Mouse (Mus musculus) myocyte (in vitro differentiated cells): ENCODE measurements around the gene Hspb9. TPM values are rescaled to one million over a fixed set of nuclear protein-coding genes. Genes with fewer than 3 reads are reported as not detected.

ENCODE experiments used
- H3K27me3 ChIP-seq: one replicate; pipeline ENCODE4 v1.6.1; 2011; ENCODE audit not compliant: control insufficient read depth, insufficient read depth, insufficient read length
- H3K36me3 ChIP-seq: one replicate; pipeline ENCODE4 v1.6.1; 2011; ENCODE audit not compliant: control insufficient read depth, insufficient read depth
- H3K4me2 ChIP-seq: one replicate; pipeline ENCODE4 v1.6.1; 2011; ENCODE audit warnings: low read depth, control low read depth
- H3K4me3 ChIP-seq: one replicate; pipeline ENCODE4 v1.5.1; 2011; ENCODE audit warnings: mild to moderate bottlenecking, control low read depth, moderate library complexity
- H3K79me2 ChIP-seq: one replicate; pipeline ENCODE4 v1.6.1; 2011; ENCODE audit not compliant: control insufficient read depth, insufficient read depth
- H3ac ChIP-seq: one replicate; pipeline ENCODE4 v1.6.1; 2011; ENCODE audit not compliant: control insufficient read depth, insufficient read length
- CEBPB ChIP-seq: IDR thresholded peaks from 2 replicates; pipeline ENCODE4 v1.6.1; 2011; ENCODE audit warnings: mild to moderate bottlenecking, moderate library complexity; ENCODE audit not compliant: poor library complexity, insufficient read depth, severe bottlenecking
- E2F4 ChIP-seq: IDR thresholded peaks from one replicate; pipeline ENCODE4 v1.6.1; 2011; ENCODE audit warnings: mild to moderate bottlenecking, control low read depth, moderate library complexity; ENCODE audit not compliant: insufficient read depth
- MAX ChIP-seq: IDR thresholded peaks from one replicate; pipeline ENCODE4 v1.6.1; 2011; ENCODE audit warnings: low read depth, mild to moderate bottlenecking, control low read depth
- MYOD1 ChIP-seq, 3 experiments: IDR thresholded peaks; one replicate each; pipeline ENCODE4 v1.6.1; 2011; ENCODE audit warnings: control low read depth in 2 of 3, low read depth in 2 of 3, mild to moderate bottlenecking in 2 of 3, moderate library complexity in 1 of 3; ENCODE audit not compliant: insufficient read length in 2 of 3, control insufficient read depth in 1 of 3
- MYOG ChIP-seq, 3 experiments: IDR thresholded peaks; one replicate each; pipeline ENCODE4 v1.6.1; 2011; ENCODE audit warnings: control low read depth in 2 of 3, low read depth in 2 of 3, mild to moderate bottlenecking in 2 of 3; ENCODE audit not compliant: insufficient read length in 2 of 3, control insufficient read depth in 1 of 3, insufficient read depth in 1 of 3
- POLR2A ChIP-seq: IDR thresholded peaks from one replicate; pipeline ENCODE4 v1.6.1; 2011; ENCODE audit warnings: low read depth, mild to moderate bottlenecking, control low read depth, moderate library complexity; ENCODE audit not compliant: insufficient read length
- POLR2AphosphoS2 ChIP-seq: IDR thresholded peaks from one replicate; pipeline ENCODE4 v1.6.1; 2011; ENCODE audit warnings: low read depth, control low read depth; ENCODE audit not compliant: insufficient read length
- REST ChIP-seq: IDR thresholded peaks from one replicate; pipeline ENCODE4 v1.6.1; 2011; ENCODE audit warnings: mild to moderate bottlenecking, control low read depth, moderate library complexity; ENCODE audit not compliant: insufficient read depth, insufficient read length
- SRF ChIP-seq: IDR thresholded peaks from one replicate; pipeline ENCODE4 v1.6.1; 2011; ENCODE audit warnings: low read depth; ENCODE audit not compliant: control insufficient read depth, insufficient read length
- TCF12 ChIP-seq: IDR thresholded peaks from one replicate; pipeline ENCODE4 v1.6.1; 2011; ENCODE audit warnings: mild to moderate bottlenecking, control low read depth; ENCODE audit not compliant: poor library complexity, insufficient read depth, severe bottlenecking
- TCF3 ChIP-seq: IDR thresholded peaks from one replicate; pipeline ENCODE4 v1.6.1; 2011; ENCODE audit warnings: low read depth, control low read depth; ENCODE audit not compliant: insufficient read length
- USF1 ChIP-seq: IDR thresholded peaks from one replicate; pipeline ENCODE4 v1.6.1; 2011; ENCODE audit warnings: low read depth, mild to moderate bottlenecking, control low read depth, moderate library complexity
- polyA plus RNA-seq: library from polyadenylated mRNA; unstranded; fragments of >200 nt; fragmentation: generic; extraction: Trizol; gene quantifications from one replicate; pipeline ENCODE4 v1.2.1, GENCODE M21; 2012; ENCODE audit warnings: missing spikeins

Gene Hspb9
- polyA plus RNA-seq, 1 experiment, result 0.23 TPM

DNA sequence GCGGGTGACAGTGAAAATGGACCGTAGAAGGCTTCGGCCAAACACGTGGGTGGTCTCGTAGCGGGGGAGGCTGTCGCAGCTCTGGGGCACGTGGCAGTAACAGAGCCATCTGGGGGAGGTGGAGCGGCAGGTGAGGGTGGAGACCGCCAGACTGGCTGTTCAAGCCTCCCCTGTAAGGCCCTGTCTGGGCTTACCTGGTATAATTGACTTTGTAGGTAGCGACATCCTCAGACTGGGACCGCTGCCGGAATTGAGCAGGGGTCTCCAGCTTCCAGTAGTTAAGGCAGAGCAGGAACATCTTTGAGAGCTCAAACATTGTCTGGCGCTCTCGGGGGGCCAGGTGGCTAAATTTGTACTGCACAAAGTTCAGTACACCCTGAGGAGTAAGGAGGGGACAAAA, 3.1 kb upstream of the Hspb9 start:
- H3K36me3 ChIP-seq, result peaks cover 18% of the 10 kb centered on the region
- H3K27me3 ChIP-seq, result no peaks in the 10 kb centered on the region
- no peak overlapping the region for H3K4me3 ChIP-seq
- no peaks in the 10 kb centered on the region for H3K79me2 ChIP-seq
- TF ChIP-seq USF1, result no peak
- no peak for TF ChIP-seq MYOD1 (IDR thresholded peaks at IDR 0.05; ENCODE audit: control insufficient read depth in 1 of 3, insufficient read length in 2 of 3, low read depth in 2 of 3)
- no peak for TF ChIP-seq E2F4
- no peak for TF ChIP-seq TCF3
- no peak for TF ChIP-seq POLR2A
- TF ChIP-seq TCF12, result no peak
- TF ChIP-seq POLR2AphosphoS2, result no peak
- TF ChIP-seq SRF, result no peak
- TF ChIP-seq MYOG (IDR thresholded peaks at IDR 0.05; ENCODE audit: control insufficient read depth in 1 of 3, insufficient read depth in 1 of 3, insufficient read length in 2 of 3, low read depth in 2 of 3), result no peak
- TF ChIP-seq MAX, result no peak
- no peak for TF ChIP-seq REST
- no peak for TF ChIP-seq CEBPB
- no peak overlapping the region for H3K4me2 ChIP-seq
- H3ac ChIP-seq, result no peak overlapping the region

DNA sequence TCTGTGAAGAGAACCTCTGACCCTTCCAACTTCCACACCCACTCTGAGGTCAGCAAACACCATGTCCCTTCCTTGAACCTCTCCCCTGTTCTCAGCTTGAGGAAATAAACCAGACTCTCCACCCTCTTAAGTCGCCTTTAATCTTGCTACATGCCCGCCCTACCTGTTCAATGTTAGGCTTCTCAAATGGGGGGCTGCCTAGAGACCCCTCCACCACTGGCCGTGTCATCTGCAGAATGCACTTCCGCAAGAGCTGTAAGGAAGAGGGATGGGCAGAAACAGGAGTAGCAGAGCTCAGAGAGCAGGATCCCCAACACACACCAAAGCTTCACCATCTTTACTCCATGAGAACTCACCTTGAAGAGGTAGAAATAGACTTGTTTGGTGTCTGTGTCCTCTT, 2.7 kb upstream of the Hspb9 start:
- no peak overlapping the region for H3K4me2 ChIP-seq

DNA sequence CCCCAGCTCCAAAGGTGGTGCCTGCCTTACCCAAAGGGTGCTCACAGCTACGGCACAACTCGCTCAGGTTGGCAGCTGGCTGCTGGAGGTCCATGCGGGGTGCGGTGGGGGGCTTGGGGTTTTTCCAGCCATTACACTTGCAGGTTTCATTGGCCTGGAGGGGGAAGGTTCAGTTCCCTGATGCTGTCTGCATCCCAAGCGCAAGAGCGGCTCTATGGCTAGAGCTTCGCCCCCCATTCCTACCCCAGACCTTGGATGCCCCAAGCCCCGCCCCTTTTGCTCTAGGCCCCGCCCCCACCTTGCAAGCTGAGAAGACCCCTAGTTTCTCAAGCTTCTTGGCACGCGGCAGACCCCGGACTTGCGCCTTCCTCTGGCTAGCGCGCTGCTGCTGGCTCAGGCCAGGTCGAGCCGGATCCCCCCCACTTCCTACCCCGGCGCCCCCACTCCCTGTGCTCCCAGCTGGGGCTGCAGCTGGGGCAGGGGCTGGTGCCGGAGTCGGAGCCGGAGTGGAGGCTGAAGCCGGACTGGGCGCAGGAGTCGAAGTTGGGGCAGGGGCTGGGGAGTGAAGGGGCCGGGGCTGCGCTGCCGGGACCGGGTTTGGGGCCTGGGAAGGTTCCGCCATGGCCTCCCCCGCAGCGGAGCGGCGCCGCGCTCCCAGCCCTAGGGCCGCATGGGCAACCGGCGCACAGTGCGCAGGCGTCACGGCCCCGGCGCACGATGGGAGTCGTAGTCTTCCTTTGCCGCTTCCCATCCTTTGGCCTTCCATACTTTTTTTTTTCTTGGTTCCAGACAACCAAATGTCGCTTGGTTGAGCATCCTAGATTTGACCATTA, 1.7 kb upstream of the Hspb9 start, which contains the start of gene Kat2a:
Gene Kat2a, minus strand, starts transcription at position 683 of the 833 bp plus-strand sequence.
- peak within 1 kb of the TSS; percentile 15 for H3ac ChIP-seq
- peak; percentile 95 for TF ChIP-seq POLR2A
- TF ChIP-seq TCF3, result no peak
- TF ChIP-seq POLR2AphosphoS2, result peak; percentile 98
- no peak for TF ChIP-seq CEBPB
- TF ChIP-seq USF1, result no peak
- H3K27me3 ChIP-seq, result no peaks in the 10 kb centered on the region
- peaks cover 22% of the 10 kb centered on the region for H3K36me3 ChIP-seq
- no peaks in the 10 kb centered on the region for H3K79me2 ChIP-seq
- peak within 1 kb of the TSS; percentile 39 for H3K4me3 ChIP-seq
- H3K4me2 ChIP-seq, result peak within 1 kb of the TSS; percentile 75

More for the DNA sequence above, 2.7 kb upstream of the Hspb9 start:
- no peaks in the 10 kb centered on the region for H3K79me2 ChIP-seq
- no peaks in the 10 kb centered on the region for H3K27me3 ChIP-seq
- peaks cover 19% of the 10 kb centered on the region for H3K36me3 ChIP-seq
- H3ac ChIP-seq, result no peak overlapping the region
- TF ChIP-seq REST (no peak), USF1 (no peak), MYOD1 (IDR thresholded peaks at IDR 0.05; ENCODE audit: control insufficient read depth in 1 of 3, insufficient read length in 2 of 3, low read depth in 2 of 3) (no peak), MAX (no peak), E2F4 (no peak), CEBPB (no peak), POLR2AphosphoS2 (no peak), POLR2A (no peak), TCF3 (no peak), MYOG (IDR thresholded peaks at IDR 0.05; ENCODE audit: control insufficient read depth in 1 of 3, insufficient read depth in 1 of 3, insufficient read length in 2 of 3, low read depth in 2 of 3) (no peak), TCF12 (no peak), SRF (no peak)
- H3K4me3 ChIP-seq, result peak overlapping the region; percentile 39

GRCm38 (mm10) chr11:100713174-100713573, 476 bp upstream of the Hspb9 start:
- H3K27me3 ChIP-seq, result no peaks in the 10 kb centered on the region
- H3ac ChIP-seq, result no peak overlapping the region
- H3K36me3 ChIP-seq, result peaks cover 16% of the 10 kb centered on the region
- TF ChIP-seq POLR2AphosphoS2 (peak; percentile 10), TCF12 (no peak)
- H3K4me2 ChIP-seq, result no peak overlapping the region
- no peaks in the 10 kb centered on the region for H3K79me2 ChIP-seq
- H3K4me3 ChIP-seq, result no peak overlapping the region

DNA sequence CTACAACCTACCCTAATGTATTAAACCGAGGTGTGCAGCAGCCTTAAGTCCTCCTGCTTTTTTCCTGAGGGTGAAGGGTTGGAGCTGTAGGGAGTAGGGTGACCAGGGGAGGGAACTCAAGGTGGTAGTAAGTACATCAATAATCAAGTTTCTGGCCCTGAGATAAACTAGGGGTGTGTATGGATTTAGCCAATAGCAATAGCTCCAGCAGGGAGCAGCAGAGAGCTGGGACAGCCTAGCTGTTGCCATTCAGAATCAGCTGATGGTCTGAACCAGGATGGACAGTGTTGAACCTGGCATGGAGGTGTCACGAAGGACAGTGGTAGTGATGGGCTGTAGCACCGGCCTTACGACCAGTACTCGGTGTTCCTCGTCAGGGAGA, 875 bp downstream of the Hspb9 start:
- TF ChIP-seq USF1 (no peak), MYOG (IDR thresholded peaks at IDR 0.05; ENCODE audit: control insufficient read depth in 1 of 3, insufficient read depth in 1 of 3, insufficient read length in 2 of 3, low read depth in 2 of 3) (no peak), POLR2AphosphoS2 (no peak), REST (no peak), SRF (no peak), POLR2A (no peak), E2F4 (no peak), CEBPB (no peak), MAX (no peak)
- H3K4me3 ChIP-seq, result no peak overlapping the region
- H3K79me2 ChIP-seq, result no peaks in the 10 kb centered on the region
- H3K36me3 ChIP-seq, result peaks cover 14% of the 10 kb centered on the region
- no peak overlapping the region for H3K4me2 ChIP-seq
- H3ac ChIP-seq, result no peak overlapping the region
- no peaks in the 10 kb centered on the region for H3K27me3 ChIP-seq
